Mouse (Mus musculus): ENCODE measurements at regions not wholly inside any gene's neighbourhood (a gene's known extent, or its start where the extent isn't known, plus 50 kb on each side); places are given as distances from the start of the nearest gene placed in this dataset.

- DNase-seq (ENCODE audit: low read depth, low spot score), result peak; percentile 41
Observed at GRCm38 (mm10) chr12:107833001-107833400, 170.4 kb downstream of the Bcl11b start.

GRCm38 (mm10) chr12:107834512-107834911 is 168.9 kb downstream of the Bcl11b start:
- no peak for DNase-seq (ENCODE audit: low read depth, low spot score)

DNA sequence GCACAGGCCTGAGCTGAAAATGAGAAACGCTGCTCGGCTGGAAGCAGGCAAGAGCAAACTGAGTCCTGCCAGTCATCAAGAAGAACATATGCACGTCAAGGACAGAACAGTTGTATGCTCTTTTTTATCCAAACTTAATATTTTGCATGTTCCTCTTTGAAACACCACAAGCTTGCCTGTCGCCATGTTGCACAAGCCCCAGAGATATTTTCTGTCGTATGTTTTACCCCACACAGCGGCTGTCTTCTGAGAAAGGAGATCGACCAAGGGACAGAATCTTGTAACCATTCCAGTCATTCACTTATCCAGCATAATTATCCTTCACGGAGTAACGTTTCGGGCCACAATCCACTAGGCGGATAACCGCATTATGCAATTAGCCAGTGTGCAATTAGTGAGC is 165.7 kb downstream of the Bcl11b start:
- no peak for DNase-seq (ENCODE audit: low read depth, low spot score)

GRCm38 (mm10) chr12:107844631-107845030 is 158.8 kb downstream of the Bcl11b start:
- no peak for DNase-seq (ENCODE audit: low read depth, low spot score)

GRCm38 (mm10) chr12:107850591-107850990 is 152.8 kb downstream of the Bcl11b start:
- DNase-seq (ENCODE audit: low read depth, low spot score), result no peak

GRCm38 (mm10) chr12:107852921-107853320 is 150.5 kb downstream of the Bcl11b start:
- no peak for DNase-seq (ENCODE audit: low read depth, low spot score)

- no peak for DNase-seq (ENCODE audit: low read depth, low spot score)
Observed at GRCm38 (mm10) chr12:107855547-107855946, 147.9 kb downstream of the Bcl11b start.

DNA sequence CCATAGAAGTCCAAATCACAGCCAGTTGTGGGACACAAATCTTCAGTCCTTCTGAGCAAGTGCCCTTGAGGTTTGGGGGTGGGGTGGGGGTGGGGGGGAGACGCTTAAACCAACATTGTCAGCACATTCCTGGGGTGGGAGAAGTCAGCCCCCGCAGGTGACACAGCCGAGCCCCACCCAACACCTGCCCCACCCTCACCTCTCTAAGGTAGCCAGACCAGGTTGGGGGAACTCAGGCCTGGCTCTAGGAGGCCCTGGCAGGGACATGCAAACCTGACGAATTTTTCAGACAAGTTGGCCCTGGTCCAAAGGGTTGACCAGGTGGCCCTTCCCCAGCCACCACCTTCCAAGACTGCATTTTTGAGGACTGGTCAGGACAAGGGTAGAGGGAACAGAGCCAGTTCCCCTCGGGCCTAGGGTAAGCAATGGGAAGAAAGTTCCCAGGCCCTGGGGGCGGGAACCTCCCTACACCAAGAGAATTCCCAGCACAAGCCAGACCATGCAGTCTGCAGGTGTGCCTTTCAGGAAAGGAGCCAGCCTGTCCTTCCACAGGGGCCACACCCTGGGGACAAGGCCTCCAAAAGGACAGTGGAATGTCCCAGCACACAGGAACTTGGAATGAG is 146.9 kb downstream of the Bcl11b start:
- no peak for DNase-seq (ENCODE audit: low read depth, low spot score)

- DNase-seq (ENCODE audit: low read depth, low spot score), result no peak
Observed at GRCm38 (mm10) chr12:107858536-107859280, 144.7 kb downstream of the Bcl11b start.

DNA sequence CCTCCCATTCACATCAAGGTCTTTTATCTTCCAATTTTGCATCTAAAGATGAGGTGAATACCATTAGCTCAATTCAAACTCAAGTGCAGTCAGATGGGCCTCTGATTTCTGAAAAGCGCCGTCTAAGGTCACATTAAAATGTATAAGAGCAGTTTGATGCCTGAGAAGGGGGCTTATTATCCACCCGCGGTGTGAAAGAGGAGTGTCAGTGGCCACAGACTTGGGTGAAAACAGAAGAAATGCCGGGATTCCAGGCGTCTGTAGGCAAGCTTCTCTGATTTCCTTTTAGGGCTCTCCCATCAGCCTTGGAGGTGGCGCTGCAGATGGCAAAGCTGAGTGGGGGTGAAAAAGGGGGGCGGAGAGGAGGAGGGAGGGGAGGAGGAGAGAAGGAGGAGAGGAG is 143.7 kb downstream of the Bcl11b start:
- DNase-seq (ENCODE audit: low read depth, low spot score), result no peak

- DNase-seq (ENCODE audit: low read depth, low spot score), result no peak
Observed at GRCm38 (mm10) chr12:107860358-107860757, 143.0 kb downstream of the Bcl11b start.
